Mouse (Mus musculus) midbrain, embryonic 16.5 days (tissue): ENCODE results near the gene Palm2. TPM values are rescaled to one million over a fixed set of nuclear protein-coding genes. Genes with fewer than 3 reads are reported as not detected.

Experiments used
- ATAC-seq: fragments of 200-750 bp; cut with Nextera tagmentation; 2 replicates; pipeline ENCODE4 v1.8.0; 2017; ENCODE audit warnings: moderate TSS enrichment
- H3K27ac ChIP-seq: fragments of 300-500 bp; sonication (generic); 2 replicates; pipeline ENCODE4 v1.5.1; 2014; ENCODE audit warnings: mild to moderate bottlenecking, low read length, mixed read lengths
- H3K27me3 ChIP-seq: fragments of 300-500 bp; sonication (generic); 2 replicates; pipeline ENCODE4 v1.6.1; 2014; ENCODE audit warnings: low read depth, low read length, mixed read lengths; ENCODE audit not compliant: control insufficient read depth, insufficient read depth
- H3K36me3 ChIP-seq: fragments of 300-500 bp; sonication (generic); 2 replicates; pipeline ENCODE4 v1.6.1; 2014; ENCODE audit warnings: mild to moderate bottlenecking, low read length, moderate library complexity, mixed read lengths; ENCODE audit not compliant: control insufficient read depth, insufficient read depth
- H3K4me1 ChIP-seq: fragments of 300-500 bp; sonication (generic); 2 replicates; pipeline ENCODE4 v1.6.1; 2014; ENCODE audit warnings: mild to moderate bottlenecking, low read length, mixed read lengths; ENCODE audit not compliant: control insufficient read depth, insufficient read depth
- H3K4me2 ChIP-seq: fragments of 300-500 bp; sonication (generic); 2 replicates; pipeline ENCODE4 v1.6.1; 2014; ENCODE audit warnings: mild to moderate bottlenecking, low read length, mixed read lengths
- H3K4me3 ChIP-seq: fragments of 300-500 bp; sonication (generic); 2 replicates; pipeline ENCODE4 v1.5.1; 2014; ENCODE audit warnings: low read depth, mild to moderate bottlenecking, low read length, moderate library complexity, mixed read lengths
- H3K9ac ChIP-seq: fragments of 300-500 bp; sonication (generic); 2 replicates; pipeline ENCODE4 v1.6.1; 2014; ENCODE audit warnings: low read depth, low read length, mixed read lengths
- H3K9me3 ChIP-seq: fragments of 300-500 bp; sonication (generic); replicated peaks from 2 replicates; pipeline ENCODE4 v1.6.1; 2014; ENCODE audit warnings: mild to moderate bottlenecking, low read length, mixed read lengths; ENCODE audit not compliant: control insufficient read depth, poor library complexity, severe bottlenecking
- WGBS: fragments of 180-500 bp; shearing (Covaris S2); extraction: QIAGEN DNeasy Blood & Tissue Kit; methylation state at CpG from one replicate; pipeline ENCODE4 v1.1.7; 2014; 5-methylcytosine and 5-hydroxymethylcytosine counted together
- polyA plus RNA-seq: library from polyadenylated mRNA; unstranded; fragments of >200 nt; fragmentation: Nextera tagmentation; extraction: Ambion mirVana; gene quantifications from 2 replicates; pipeline ENCODE4 v1.2.1, GENCODE M21; 2015

The Palm2 gene
- polyA plus RNA-seq, 1 experiment from 2014 or later, result 20.6 TPM

DNA sequence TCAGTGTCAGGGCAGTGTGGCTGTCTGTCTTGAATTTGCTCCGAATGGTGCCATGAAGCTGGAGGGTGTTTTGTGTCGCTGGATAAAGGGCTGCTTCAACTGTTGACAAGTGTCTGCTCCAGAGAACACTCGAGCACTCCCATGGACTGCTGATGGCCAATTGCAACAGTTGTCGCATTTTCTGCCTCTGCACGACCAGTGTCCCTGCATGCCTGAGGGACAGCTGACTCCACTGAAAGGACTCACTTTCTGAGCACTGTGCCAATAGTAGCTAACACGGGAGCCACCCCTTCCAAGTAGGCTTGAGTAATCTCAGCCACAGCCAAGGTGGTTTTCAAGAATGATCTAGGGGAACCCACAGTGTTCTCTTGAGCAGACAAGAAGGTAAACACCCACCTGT lies 135.7 kb downstream of the Palm2 start:
- Histone ChIP-seq H3K9ac (no peak overlapping the region), H3K27ac (no peak overlapping the region), H3K36me3 (no peaks in the 10 kb centered on the region), H3K4me3 (no peak overlapping the region), H3K9me3 (no peaks in the 10 kb centered on the region), H3K27me3 (no peaks in the 10 kb centered on the region), H3K4me2 (0 out of 2 replicates have a peak overlapping the region, but pooled peaks have one; percentile 64), H3K4me1 (peaks cover 2% of the 10 kb centered on the region; the same call in 1 of the 2 replicates)
- 62% methylated on average over 6 of the region's 6 CpGs for WGBS
- no peak for ATAC-seq

DNA sequence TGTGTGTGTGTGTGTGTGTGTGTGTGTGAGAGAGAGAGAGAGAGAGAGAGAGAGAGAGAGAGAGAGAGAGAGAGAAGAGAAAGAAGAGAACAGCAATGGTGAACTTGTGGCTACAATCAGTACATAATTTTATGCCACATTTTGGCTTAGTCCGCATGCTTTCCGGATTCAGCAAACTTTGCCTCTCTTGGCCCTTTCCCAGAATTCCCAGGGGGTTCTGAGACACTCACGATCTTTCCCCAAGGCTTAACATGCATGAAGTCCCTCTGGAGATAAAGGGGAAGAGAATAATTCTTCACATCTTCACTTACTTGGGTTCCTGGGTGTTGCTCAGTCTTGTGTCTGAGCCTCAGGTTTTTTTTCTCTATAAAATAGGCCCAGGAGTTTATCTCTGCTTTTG lies 136.2 kb downstream of the Palm2 start:
- no peak for ATAC-seq
- H3K9me3 ChIP-seq, result no peaks in the 10 kb centered on the region
- no peak overlapping the region for H3K27ac ChIP-seq
- H3K4me3 ChIP-seq, result no peak overlapping the region
- no peak overlapping the region for H3K4me2 ChIP-seq
- H3K9ac ChIP-seq, result no peak overlapping the region
- H3K27me3 ChIP-seq, result no peaks in the 10 kb centered on the region
- no peaks in the 10 kb centered on the region for H3K36me3 ChIP-seq
- 62% methylated on average over 3 of the region's 3 CpGs for WGBS
- H3K4me1 ChIP-seq, result peaks cover 2% of the 10 kb centered on the region; the same call in 1 of the 2 replicates

GRCm38 (mm10) chr4:57574181-57574580 lies 140.1 kb downstream of the Palm2 start:
- no peaks in the 10 kb centered on the region for H3K27me3 ChIP-seq
- no peaks in the 10 kb centered on the region for H3K9me3 ChIP-seq
- no peak overlapping the region for H3K4me3 ChIP-seq
- 90% methylated on average over 3 of the region's 3 CpGs for WGBS
- no peak overlapping the region for H3K27ac ChIP-seq
- H3K9ac ChIP-seq, result no peak overlapping the region
- H3K4me1 ChIP-seq, result peaks cover 2% of the 10 kb centered on the region; the same call in 1 of the 2 replicates
- no peak for ATAC-seq
- H3K4me2 ChIP-seq, result no peak overlapping the region
- no peaks in the 10 kb centered on the region for H3K36me3 ChIP-seq

GRCm38 (mm10) chr4:57574646-57575045 lies 140.6 kb downstream of the Palm2 start:
- ATAC-seq, result no peak
- Histone ChIP-seq H3K9me3 (no peaks in the 10 kb centered on the region), H3K27me3 (no peaks in the 10 kb centered on the region), H3K36me3 (no peaks in the 10 kb centered on the region), H3K27ac (no peak overlapping the region), H3K9ac (no peak overlapping the region), H3K4me2 (no peak overlapping the region), H3K4me3 (no peak overlapping the region), H3K4me1 (0 out of 2 replicates have a peak, but pooled peaks cover 2% of the 10 kb centered on the region)
- 93% methylated on average over 6 of the region's 6 CpGs for WGBS

GRCm38 (mm10) chr4:57575686-57576085 lies 141.6 kb downstream of the Palm2 start:
- 82% methylated on average over 5 of the region's 5 CpGs for WGBS
- ATAC-seq, result no peak
- H3K9ac ChIP-seq, result no peak overlapping the region
- H3K4me3 ChIP-seq, result no peak overlapping the region
- H3K36me3 ChIP-seq, result no peaks in the 10 kb centered on the region
- no peak overlapping the region for H3K27ac ChIP-seq
- no peaks in the 10 kb centered on the region for H3K27me3 ChIP-seq
- H3K4me1 ChIP-seq, result 0 out of 2 replicates have a peak, but pooled peaks cover 2% of the 10 kb centered on the region
- no peak overlapping the region for H3K4me2 ChIP-seq
- no peaks in the 10 kb centered on the region for H3K9me3 ChIP-seq

DNA sequence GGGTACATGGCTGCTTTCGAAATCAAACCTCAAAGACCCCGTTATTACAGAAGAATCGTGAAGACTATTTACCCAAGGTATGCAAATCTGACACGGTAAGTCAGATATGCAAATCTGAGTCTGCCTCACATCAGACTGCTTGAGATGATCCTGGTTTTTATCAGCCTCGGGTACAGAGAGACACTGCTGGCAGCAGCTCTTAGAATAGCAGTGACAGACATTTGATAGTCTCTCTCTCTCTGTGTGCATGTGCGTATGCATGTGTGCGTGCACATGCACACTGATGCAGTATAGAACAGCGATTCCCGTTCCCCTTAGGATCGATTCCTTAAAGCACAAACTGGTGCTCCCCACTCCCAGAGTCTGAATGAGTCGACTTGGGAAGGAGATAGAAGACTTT lies 142.0 kb downstream of the Palm2 start:
- 78% methylated on average over 11 of the region's 11 CpGs for WGBS
- H3K4me1 ChIP-seq, result 0 out of 2 replicates have a peak, but pooled peaks cover 2% of the 10 kb centered on the region
- H3K27me3 ChIP-seq, result no peaks in the 10 kb centered on the region
- no peaks in the 10 kb centered on the region for H3K36me3 ChIP-seq
- no peak overlapping the region for H3K27ac ChIP-seq
- no peak overlapping the region for H3K4me2 ChIP-seq
- H3K4me3 ChIP-seq, result no peak overlapping the region
- no peaks in the 10 kb centered on the region for H3K9me3 ChIP-seq
- ATAC-seq, result no peak
- no peak overlapping the region for H3K9ac ChIP-seq

DNA sequence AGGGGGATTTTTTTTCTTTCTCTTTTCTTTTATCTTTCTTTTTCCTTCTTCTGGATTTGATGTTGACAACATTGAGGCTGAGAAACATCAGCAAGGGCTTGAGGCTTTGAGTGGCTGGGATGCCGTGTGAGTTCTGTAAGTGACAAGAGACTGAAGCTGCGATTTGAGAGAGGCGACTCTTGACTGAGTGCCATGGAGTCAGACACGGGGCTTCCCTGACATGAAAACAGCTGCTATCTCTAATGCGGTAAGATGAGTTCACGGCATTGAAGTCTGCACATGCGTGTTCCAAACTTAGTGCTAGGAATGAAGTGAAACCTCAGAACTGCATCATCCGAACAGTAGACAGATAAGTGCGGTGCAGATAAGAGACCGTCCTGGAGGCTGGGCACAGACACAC lies 145.6 kb downstream of the Palm2 start:
- WGBS, result 89% methylated on average over 10 of the region's 10 CpGs
- H3K36me3 ChIP-seq, result no peaks in the 10 kb centered on the region

DNA sequence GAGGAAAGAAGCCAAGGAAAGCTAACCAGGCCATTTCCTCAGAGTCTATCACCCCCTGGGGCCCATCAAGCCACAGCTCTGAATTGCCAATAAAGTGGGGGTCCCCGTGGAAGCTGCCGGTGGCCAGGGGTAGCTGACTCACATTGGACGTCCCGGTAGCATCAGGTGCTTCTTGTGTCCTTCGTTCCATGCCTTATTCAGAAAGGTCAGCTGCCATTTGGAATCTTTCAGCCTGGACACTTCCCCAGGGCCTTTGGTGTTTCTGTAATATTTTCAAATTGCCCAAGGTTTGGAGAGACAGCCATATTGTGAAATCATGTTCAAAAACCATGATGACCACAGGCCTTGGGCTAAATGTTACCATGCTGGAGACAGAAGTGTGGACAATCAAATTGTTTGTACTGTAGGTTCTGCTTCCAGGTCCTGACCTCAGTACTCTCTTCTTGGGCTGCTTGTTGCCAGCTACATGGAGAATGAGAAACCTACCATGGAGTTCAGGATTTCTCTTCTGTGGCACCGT lies 151.3 kb downstream of the Palm2 start:
- Histone ChIP-seq H3K36me3 (no peaks in the 10 kb centered on the region), H3K4me3 (no peak overlapping the region), H3K4me1 (no peaks in the 10 kb centered on the region), H3K9me3 (no peaks in the 10 kb centered on the region), H3K27ac (no peak overlapping the region), H3K27me3 (no peaks in the 10 kb centered on the region), H3K4me2 (no peak overlapping the region), H3K9ac (no peak overlapping the region)
- ATAC-seq, result no peak
- WGBS, result 89% methylated on average over 6 of the region's 6 CpGs

More for the DNA sequence above, 145.6 kb downstream of the Palm2 start:
- Histone ChIP-seq H3K27ac (no peak overlapping the region), H3K4me1 (0 out of 2 replicates have a peak, but pooled peaks cover 2% of the 10 kb centered on the region), H3K4me2 (no peak overlapping the region), H3K4me3 (no peak overlapping the region), H3K9me3 (no peaks in the 10 kb centered on the region), H3K9ac (no peak overlapping the region), H3K27me3 (no peaks in the 10 kb centered on the region)
- ATAC-seq, result no peak

- WGBS, result 84% methylated on average over 7 of the region's 7 CpGs
- Histone ChIP-seq H3K27ac (no peak overlapping the region), H3K9ac (no peak overlapping the region), H3K4me2 (no peak overlapping the region), H3K4me1 (no peaks in the 10 kb centered on the region), H3K4me3 (no peak overlapping the region), H3K27me3 (no peaks in the 10 kb centered on the region), H3K36me3 (no peaks in the 10 kb centered on the region), H3K9me3 (no peaks in the 10 kb centered on the region)
- no peak for ATAC-seq
These were observed 153.0 kb downstream of the Palm2 start for GRCm38 (mm10) chr4:57586933-57587658.
